Mouse (Mus musculus): ENCODE measurements around the gene Ly6g5c. TPM values are rescaled to one million over a fixed set of nuclear protein-coding genes. Genes with fewer than 3 reads are reported as not detected.

The Ly6g5c gene
- polyA plus RNA-seq, 1 experiment from 2014 or later: not detected

DNA sequence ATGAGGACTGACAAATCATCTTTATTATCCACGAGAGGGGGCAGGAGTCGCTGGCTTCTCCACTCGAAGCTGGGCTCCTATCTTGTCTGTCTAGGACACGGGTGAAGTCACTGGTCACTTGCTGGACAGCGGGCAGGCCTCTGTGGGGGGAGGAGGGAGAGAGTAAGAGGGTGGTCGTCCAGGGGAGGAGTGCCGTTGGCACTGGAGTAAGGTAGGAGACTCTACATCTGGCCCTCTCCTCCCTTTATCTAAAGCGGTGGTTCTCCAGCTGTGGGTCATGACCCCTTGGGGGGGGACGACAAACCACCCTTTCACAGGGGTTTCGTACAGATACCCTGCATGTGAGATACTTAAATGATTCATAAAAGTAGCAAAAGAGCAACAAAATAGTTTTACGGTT is 20.9 kb downstream of the Ly6g5c start:
- Histone ChIP-seq H3K36me3 (ENCODE audit: control insufficient read depth, insufficient read depth, low read length) (no peaks in the 10 kb centered on the region), H3K4me2 (ENCODE audit: low read length) (no peak overlapping the region), H3K4me3 (ENCODE audit: low read depth, low read length) (no peak overlapping the region), H3K27ac (ENCODE audit: low read length) (no peak overlapping the region), H3K9ac (ENCODE audit: low read depth, low read length) (no peak overlapping the region), H3K4me1 (ENCODE audit: control insufficient read depth, insufficient read depth, low read length) (peaks cover 21% of the 10 kb centered on the region), H3K27me3 (ENCODE audit: control insufficient read depth, insufficient read depth, low read depth, low read length) (no peaks in the 10 kb centered on the region), H3K9me3 (replicated peaks; ENCODE audit: control insufficient read depth, low read length, poor library complexity, severe bottlenecking) (no peaks in the 10 kb centered on the region)
- WGBS: 72% methylated on average over 11 of the region's 11 CpGs
- ATAC-seq: no peak

DNA sequence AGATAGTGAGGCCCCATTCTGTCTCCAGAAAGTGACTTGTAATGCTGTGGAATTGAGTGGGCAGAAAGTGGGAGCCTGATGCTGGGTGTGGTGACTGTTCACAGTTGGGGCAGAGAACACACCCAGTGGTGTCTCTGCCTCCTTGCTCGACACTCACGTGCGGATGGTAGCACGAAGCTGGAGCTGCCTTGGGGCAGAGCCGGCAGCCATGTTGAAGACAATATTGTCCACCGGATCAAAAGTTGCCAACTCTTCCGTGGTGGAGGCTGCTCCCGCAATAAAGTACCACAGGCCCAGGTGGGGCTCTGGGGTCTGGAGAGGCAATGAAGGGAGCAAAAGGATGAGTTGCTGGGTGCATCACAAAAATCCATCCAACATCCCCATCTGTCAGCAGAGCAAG is 23.0 kb downstream of the Ly6g5c start:
- Histone ChIP-seq H3K4me1 (ENCODE audit: control insufficient read depth, insufficient read depth, low read length) (peaks cover 17% of the 10 kb centered on the region), H3K27me3 (ENCODE audit: control insufficient read depth, insufficient read depth, low read depth, low read length) (no peaks in the 10 kb centered on the region), H3K4me2 (ENCODE audit: low read length) (no peak overlapping the region), H3K9me3 (replicated peaks; ENCODE audit: control insufficient read depth, low read length, poor library complexity, severe bottlenecking) (no peaks in the 10 kb centered on the region), H3K4me3 (ENCODE audit: low read depth, low read length) (no peak overlapping the region), H3K27ac (ENCODE audit: low read length) (no peak overlapping the region), H3K36me3 (ENCODE audit: control insufficient read depth, insufficient read depth, low read length) (no peaks in the 10 kb centered on the region), H3K9ac (ENCODE audit: low read depth, low read length) (no peak overlapping the region)
- ATAC-seq: no peak
- 91% methylated on average over 8 of the region's 8 CpGs for WGBS

DNA sequence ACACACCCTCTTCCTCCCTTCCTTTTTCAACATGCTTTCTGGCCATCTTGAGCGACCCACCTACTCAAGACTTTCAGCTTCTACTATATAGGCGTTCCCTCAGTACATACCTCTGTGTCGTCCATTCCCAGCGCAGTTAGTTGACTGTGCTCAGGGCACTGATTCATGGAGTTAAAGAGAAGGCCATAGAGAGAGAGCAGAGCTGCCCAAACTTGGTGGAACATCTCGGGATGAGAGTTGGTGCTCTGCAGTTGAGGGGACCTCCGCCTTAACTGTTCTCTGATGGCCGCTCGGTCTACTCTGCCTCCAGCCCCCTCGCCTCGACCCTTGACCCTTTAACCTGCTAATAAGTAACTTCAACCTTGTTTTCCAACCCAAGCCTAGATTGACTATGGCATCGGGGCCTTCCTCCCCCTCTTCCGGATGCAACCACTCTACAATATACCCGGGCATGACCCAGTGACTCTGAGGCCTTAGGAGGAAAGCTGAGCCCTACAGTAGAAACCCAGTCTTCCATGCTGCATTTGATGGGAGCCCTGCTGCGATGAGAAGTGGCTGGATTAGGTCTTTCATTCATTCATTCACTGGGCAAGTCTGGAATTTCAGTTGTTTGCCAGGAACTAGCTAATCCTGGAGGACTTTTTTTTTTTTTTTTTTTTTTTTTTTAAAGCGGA is 23.6 kb downstream of the Ly6g5c start, which contains the start of gene Apom:
TSS of gene Apom (minus strand) at position 551 of the 674 bp plus-strand sequence.
- Histone ChIP-seq H3K9ac (ENCODE audit: low read depth, low read length) (no peak within 1 kb of the TSS), H3K4me1 (ENCODE audit: control insufficient read depth, insufficient read depth, low read length) (peaks cover 19% of the 10 kb centered on the region), H3K36me3 (ENCODE audit: control insufficient read depth, insufficient read depth, low read length) (no peaks in the 10 kb centered on the region), H3K4me3 (ENCODE audit: low read depth, low read length) (no peak within 1 kb of the TSS), H3K9me3 (replicated peaks; ENCODE audit: control insufficient read depth, low read length, poor library complexity, severe bottlenecking) (no peaks in the 10 kb centered on the region), H3K4me2 (ENCODE audit: low read length) (no peak within 1 kb of the TSS), H3K27me3 (ENCODE audit: control insufficient read depth, insufficient read depth, low read depth, low read length) (no peaks in the 10 kb centered on the region), H3K27ac (ENCODE audit: low read length) (no peak within 1 kb of the TSS)
- WGBS: 85% methylated on average over 15 of the region's 15 CpGs
- no peak for ATAC-seq

DNA sequence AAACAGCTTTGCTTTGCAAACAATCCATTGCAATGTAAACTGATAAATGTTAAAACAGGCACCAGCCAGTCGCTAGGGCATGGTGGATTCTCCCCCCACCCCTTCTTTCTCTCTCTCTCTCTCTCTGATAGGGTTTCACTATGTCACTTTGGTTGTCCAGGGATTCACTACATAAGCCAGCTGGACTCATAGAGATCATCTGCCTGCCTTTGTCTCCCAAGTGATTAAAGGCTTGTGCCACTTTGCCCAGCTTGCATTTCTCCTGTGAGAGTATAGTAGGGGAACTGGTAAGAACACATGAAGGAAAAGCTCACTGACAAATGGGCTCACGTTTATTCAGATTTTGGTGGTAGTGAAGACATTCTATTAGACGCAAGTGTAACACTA is 24.1 kb downstream of the Ly6g5c start:
- no peak for ATAC-seq
- no peak overlapping the region for H3K4me3 ChIP-seq (ENCODE audit: low read depth, low read length)

DNA sequence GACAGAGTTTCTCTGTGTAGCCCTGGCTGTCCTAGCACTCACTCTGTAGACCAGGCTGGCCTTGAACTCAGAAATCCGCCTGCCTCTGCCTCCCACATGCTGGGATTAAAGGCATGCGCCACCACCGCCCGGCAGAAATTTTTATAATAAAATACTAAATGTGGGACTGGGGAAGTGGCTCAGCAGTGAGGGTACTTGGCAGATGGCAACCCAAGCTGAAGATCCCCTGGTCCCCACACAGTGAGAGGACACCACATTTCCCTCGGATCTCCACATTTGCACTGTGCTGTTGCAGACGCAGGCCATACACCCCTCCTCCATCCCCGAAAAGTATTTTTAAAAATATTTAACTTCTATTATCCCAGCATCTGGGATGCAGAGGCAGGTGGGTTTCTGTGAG is 25.4 kb downstream of the Ly6g5c start:
- no peak for ATAC-seq
- 94% methylated on average over 7 of the region's 7 CpGs for whole genome bisulfite sequencing

More for the DNA sequence above, 24.1 kb downstream of the Ly6g5c start:
- Histone ChIP-seq H3K9ac (ENCODE audit: low read depth, low read length) (no peak overlapping the region), H3K4me1 (ENCODE audit: control insufficient read depth, insufficient read depth, low read length) (peaks cover 19% of the 10 kb centered on the region), H3K36me3 (ENCODE audit: control insufficient read depth, insufficient read depth, low read length) (no peaks in the 10 kb centered on the region), H3K27me3 (ENCODE audit: control insufficient read depth, insufficient read depth, low read depth, low read length) (no peaks in the 10 kb centered on the region), H3K9me3 (replicated peaks; ENCODE audit: control insufficient read depth, low read length, poor library complexity, severe bottlenecking) (no peaks in the 10 kb centered on the region), H3K27ac (ENCODE audit: low read length) (no peak overlapping the region), H3K4me2 (ENCODE audit: low read length) (no peak overlapping the region)
- 76% methylated on average over 3 of the region's 3 CpGs for WGBS

DNA sequence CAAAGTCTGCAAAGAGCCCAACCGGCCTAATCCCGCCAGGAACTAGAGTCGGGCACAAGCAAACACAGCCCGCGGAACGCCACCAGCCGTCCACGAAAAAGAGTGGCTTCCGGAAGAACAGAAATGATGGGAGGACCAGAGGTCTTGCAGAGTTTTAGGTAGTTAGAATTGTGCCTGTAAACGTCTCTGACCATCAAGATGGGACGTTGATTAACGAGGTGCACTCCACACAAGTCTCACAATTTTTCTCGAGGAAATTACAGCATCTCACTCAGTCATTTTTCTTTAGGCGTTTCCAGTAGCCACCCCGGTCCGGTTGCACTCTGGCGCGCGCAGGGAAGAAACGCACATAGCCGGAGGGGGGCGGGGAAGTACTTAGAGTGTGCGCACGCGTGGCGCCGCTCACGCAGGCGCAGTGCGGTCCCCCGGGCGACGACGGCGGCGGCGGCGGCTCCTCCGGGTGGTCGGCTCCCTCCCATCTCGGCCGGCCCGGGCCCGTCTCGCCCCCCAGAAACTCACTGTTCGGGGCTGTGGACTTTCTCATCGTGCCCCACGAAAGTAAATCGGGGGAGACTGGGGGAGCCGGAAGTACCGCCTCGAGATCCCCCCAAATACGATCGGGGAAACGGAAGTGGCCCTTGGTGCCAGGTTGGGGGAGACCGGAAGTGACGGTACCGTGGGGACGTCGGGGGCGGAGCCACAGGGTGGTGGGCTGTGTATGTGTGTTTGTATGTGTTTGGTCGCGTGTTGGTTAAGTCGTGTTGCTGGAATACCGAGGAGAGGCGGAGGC is 26.9 kb downstream of the Ly6g5c start, which contains the start of gene Bag6:
TSS of gene Bag6 (plus strand) at position 378 of the 790 bp plus-strand sequence.
- peak within 1 kb of the TSS; percentile 84 for H3K9ac ChIP-seq (ENCODE audit: low read depth, low read length)
- peaks cover 26% of the 10 kb centered on the region for H3K4me1 ChIP-seq (ENCODE audit: control insufficient read depth, insufficient read depth, low read length)
- peak within 1 kb of the TSS; percentile 95 for H3K27ac ChIP-seq (ENCODE audit: low read length)
- H3K4me2 ChIP-seq (ENCODE audit: low read length): peak within 1 kb of the TSS; percentile 96
- peak within 1 kb of the TSS; percentile 79 for H3K4me3 ChIP-seq (ENCODE audit: low read depth, low read length)
- peak; percentile 96 for ATAC-seq
- under 1% methylated on average over 66 of the region's 66 CpGs for WGBS
- no peaks in the 10 kb centered on the region for H3K9me3 ChIP-seq (replicated peaks; ENCODE audit: control insufficient read depth, low read length, poor library complexity, severe bottlenecking)
- no peaks in the 10 kb centered on the region for H3K27me3 ChIP-seq (ENCODE audit: control insufficient read depth, insufficient read depth, low read depth, low read length)
- peaks cover 6% of the 10 kb centered on the region for H3K36me3 ChIP-seq (ENCODE audit: control insufficient read depth, insufficient read depth, low read length)

More for the DNA sequence above, 25.4 kb downstream of the Ly6g5c start:
- Histone ChIP-seq H3K4me1 (ENCODE audit: control insufficient read depth, insufficient read depth, low read length) (peaks cover 25% of the 10 kb centered on the region), H3K27ac (ENCODE audit: low read length) (no peak overlapping the region), H3K36me3 (ENCODE audit: control insufficient read depth, insufficient read depth, low read length) (no peaks in the 10 kb centered on the region; the same call in 1 of the 2 replicates), H3K27me3 (ENCODE audit: control insufficient read depth, insufficient read depth, low read depth, low read length) (no peaks in the 10 kb centered on the region), H3K4me3 (ENCODE audit: low read depth, low read length) (no peak overlapping the region), H3K9me3 (replicated peaks; ENCODE audit: control insufficient read depth, low read length, poor library complexity, severe bottlenecking) (no peaks in the 10 kb centered on the region), H3K4me2 (ENCODE audit: low read length) (no peak overlapping the region), H3K9ac (ENCODE audit: low read depth, low read length) (no peak overlapping the region)

DNA sequence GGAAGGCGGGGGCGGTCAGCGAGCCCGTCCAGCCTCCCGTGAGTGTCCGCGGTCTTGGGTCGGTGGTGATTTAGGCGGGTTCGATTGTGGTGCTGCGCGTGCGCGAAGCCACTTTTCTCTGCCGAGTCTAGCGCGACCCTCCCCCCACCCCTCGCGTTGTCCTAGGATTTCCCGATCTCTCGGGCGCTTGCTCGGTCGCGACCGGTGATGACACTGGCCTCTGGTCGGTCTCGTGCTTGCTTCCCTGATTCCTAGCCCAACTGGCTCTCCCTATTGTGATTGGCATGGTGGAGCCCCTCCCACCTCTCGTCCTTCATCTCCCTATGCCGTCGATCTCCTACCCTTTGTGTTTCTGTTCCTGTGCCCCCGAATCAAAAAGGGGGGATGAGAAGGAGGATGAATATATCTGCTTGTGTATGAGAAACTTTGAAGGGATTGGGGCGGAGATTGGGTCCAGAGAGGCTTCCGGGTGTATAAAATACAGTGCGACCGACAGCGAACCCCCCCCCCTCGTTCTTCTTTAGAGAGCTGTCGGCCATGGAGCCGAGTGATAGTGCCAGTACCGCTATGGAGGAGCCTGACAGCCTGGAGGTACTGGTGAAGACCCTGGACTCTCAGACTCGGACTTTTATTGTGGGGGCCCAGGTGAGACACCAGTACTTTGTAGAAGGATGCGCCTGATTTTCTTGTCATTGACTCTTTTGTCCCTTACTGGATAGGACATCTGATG is 27.7 kb downstream of the Ly6g5c start:
- peak overlapping the region; percentile 79 for H3K4me3 ChIP-seq (ENCODE audit: low read depth, low read length)
- ATAC-seq: peak; percentile 68
- H3K9ac ChIP-seq (ENCODE audit: low read depth, low read length): peak overlapping the region; percentile 84
- H3K4me1 ChIP-seq (ENCODE audit: control insufficient read depth, insufficient read depth, low read length): peaks cover 26% of the 10 kb centered on the region
- WGBS: under 1% methylated on average over 43 of the region's 43 CpGs
- H3K4me2 ChIP-seq (ENCODE audit: low read length): peak overlapping the region; percentile 96
- H3K27ac ChIP-seq (ENCODE audit: low read length): peak overlapping the region; percentile 95
- no peaks in the 10 kb centered on the region for H3K27me3 ChIP-seq (ENCODE audit: control insufficient read depth, insufficient read depth, low read depth, low read length)
- peaks cover 14% of the 10 kb centered on the region for H3K36me3 ChIP-seq (ENCODE audit: control insufficient read depth, insufficient read depth, low read length)
- no peaks in the 10 kb centered on the region for H3K9me3 ChIP-seq (replicated peaks; ENCODE audit: control insufficient read depth, low read length, poor library complexity, severe bottlenecking)

DNA sequence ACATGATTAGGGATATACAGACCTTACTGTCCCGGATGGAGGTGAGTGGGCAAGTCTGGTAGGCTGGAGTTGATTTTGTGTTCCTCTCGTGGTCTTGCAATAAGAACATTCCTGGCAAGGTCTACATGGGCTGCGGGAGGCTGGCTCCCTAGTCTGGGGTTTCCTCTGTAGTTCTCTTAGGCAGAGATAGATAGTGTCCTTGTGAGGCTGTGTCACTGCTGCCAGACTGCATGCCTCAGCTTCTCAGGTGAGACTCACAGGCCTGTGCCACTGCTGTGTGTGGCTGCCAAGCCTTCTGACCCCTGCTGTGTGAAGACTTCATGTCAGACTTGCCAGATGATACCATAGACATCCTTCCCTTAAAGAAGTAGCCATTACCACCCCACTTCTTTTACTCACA is 31.2 kb downstream of the Ly6g5c start:
- Histone ChIP-seq H3K36me3 (ENCODE audit: control insufficient read depth, insufficient read depth, low read length) (peaks cover 48% of the 10 kb centered on the region), H3K4me1 (ENCODE audit: control insufficient read depth, insufficient read depth, low read length) (peaks cover 24% of the 10 kb centered on the region), H3K4me2 (ENCODE audit: low read length) (no peak overlapping the region), H3K9ac (ENCODE audit: low read depth, low read length) (no peak overlapping the region), H3K27me3 (ENCODE audit: control insufficient read depth, insufficient read depth, low read depth, low read length) (no peaks in the 10 kb centered on the region), H3K9me3 (replicated peaks; ENCODE audit: control insufficient read depth, low read length, poor library complexity, severe bottlenecking) (no peaks in the 10 kb centered on the region), H3K27ac (ENCODE audit: low read length) (no peak overlapping the region), H3K4me3 (ENCODE audit: low read depth, low read length) (no peak overlapping the region)
- WGBS: 97% methylated on average over 3 of the region's 3 CpGs
- no peak for ATAC-seq

Data from midbrain, embryonic 16.5 days (tissue).